In genomic region chr11:75991911-75992310, GRCm38 (mm10) we compare ENCODE assay signal across 29 mouse cellular contexts. TPM values are rescaled to one million over a fixed set of nuclear protein-coding genes. Genes with fewer than 3 reads are reported as not detected.
DNase-seq lines count a peak whose midpoint lies in the region; ATAC-seq and TF ChIP-seq lines count a peak whose summit lies in the region.
"Had no signal": no experiment of that assay in that cellular context is flagged by ENCODE, and none has a peak within 500 bp of the region (broad histone marks: within the 10 kb centered on the region; RNA-seq: fewer than 3 reads in every experiment).

No protein-coding gene starts in this region.

- no peak for DNase-seq in liver, embryonic 14.5 days (ENCODE audit: low read depth in 3 of 3, low spot score in 3 of 3)
- no peak for DNase-seq in liver
- no peak for DNase-seq in thymus, adult 2 months
- no peak for DNase-seq in thymus, postnatal 10 days (ENCODE audit: low spot score in 2 of 2)
- DNase-seq in cerebellum, adult 8-10 months, result no peak
- no peak for DNase-seq in lung, adult 2 months
- DNase-seq: adrenal gland, postnatal 10 days; cerebellum, adult 9-10 months; gastrocnemius, adult 2 months; heart, adult 11 months; heart, postnatal 14 days; kidney, postnatal 36 days; lung, postnatal 10 days; retina, postnatal 1 day; right cerebral cortex, postnatal 25 days had no signal

- H3K9ac ChIP-seq in liver, embryonic 14.5 days (replicated peaks), result no peak overlapping the region
- H3K9ac ChIP-seq: embryonic facial prominence, embryonic 15.5 days; heart, embryonic 13.5 days; kidney, embryonic 15.5 days; midbrain, embryonic 13.5 days had no signal

- ATAC-seq in liver, embryonic 14.5 days (ENCODE audit: insufficient read depth), result no peak
- ATAC-seq: activated CD4-positive, CD25-positive, alpha-beta regulatory T cell, adult 4 months; CD4-positive, CD25-positive, alpha-beta regulatory T cell, adult 4 months; forebrain, embryonic 14.5 days; intestine, postnatal 0 days; midbrain, embryonic 13.5 days; Patski had no signal

- no peaks in the 10 kb centered on the region for H3K27me3 ChIP-seq in liver, embryonic 14.5 days (ENCODE audit: control insufficient read depth, insufficient read depth, low read length)
- no peaks in the 10 kb centered on the region for H3K27me3 ChIP-seq in thymus, adult 2 months (ENCODE audit: control insufficient read depth, insufficient read depth, low read length)
- no peaks in the 10 kb centered on the region for H3K27me3 ChIP-seq in small intestine, adult 2 months (ENCODE audit: control insufficient read depth, insufficient read depth, low read length)
- H3K27me3 ChIP-seq: embryonic facial prominence, embryonic 15.5 days; heart, embryonic 13.5 days; kidney, embryonic 15.5 days; midbrain, embryonic 13.5 days had no signal

- no peaks in the 10 kb centered on the region; a peak in 1 of 4 replicates for H3K4me1 ChIP-seq in liver, embryonic 14.5 days (replicated peaks; ENCODE audit: control insufficient read depth in 2 of 2, insufficient read depth in 2 of 2, low read length in 1 of 2)
- H3K4me1 ChIP-seq in thymus, adult 2 months (replicated peaks; ENCODE audit: control insufficient read depth, insufficient read depth, low read length), result peaks cover 14% of the 10 kb centered on the region
- H3K4me1 ChIP-seq in bone marrow, adult 2 months (ENCODE audit: control insufficient read depth, insufficient read depth, low read length), result no peaks in the 10 kb centered on the region
- no peaks in the 10 kb centered on the region for H3K4me1 ChIP-seq in small intestine, adult 2 months (ENCODE audit: control insufficient read depth, insufficient read depth, insufficient read length, low read length)
- no peaks in the 10 kb centered on the region for H3K4me1 ChIP-seq in lung, adult 2 months (ENCODE audit: control insufficient read depth, insufficient read depth, low read length)
- H3K4me1 ChIP-seq: embryonic facial prominence, embryonic 15.5 days; heart, embryonic 13.5 days; midbrain, embryonic 13.5 days had no signal

- no peak for TF ChIP-seq EP300 in liver, embryonic 14.5 days (IDR thresholded peaks at IDR 0.05; ENCODE audit: low read depth)

- no peaks in the 10 kb centered on the region for H3K36me3 ChIP-seq in liver, embryonic 14.5 days (replicated peaks; ENCODE audit: control insufficient read depth, insufficient read depth, low read depth)
- H3K36me3 ChIP-seq in thymus, adult 2 months (ENCODE audit: control insufficient read depth, insufficient read depth, low read length), result no peaks in the 10 kb centered on the region
- no peaks in the 10 kb centered on the region for H3K36me3 ChIP-seq in small intestine, adult 2 months (ENCODE audit: control insufficient read depth, insufficient read depth, low read length)
- H3K36me3 ChIP-seq: embryonic facial prominence, embryonic 15.5 days; G1E; heart, embryonic 13.5 days; kidney, embryonic 15.5 days; midbrain, embryonic 13.5 days had no signal

- no peak overlapping the region for H3K4me3 ChIP-seq in liver, embryonic 14.5 days (ENCODE audit: insufficient read depth in 1 of 2, low read depth in 2 of 2, low read length in 2 of 2)
- no peak overlapping the region for H3K4me3 ChIP-seq in thymus, adult 2 months (ENCODE audit: control insufficient read depth, insufficient read depth, low read length)
- no peak overlapping the region for H3K4me3 ChIP-seq in bone marrow, adult 2 months (replicated peaks; ENCODE audit: control insufficient read depth, low read depth, low read length)
- H3K4me3 ChIP-seq in small intestine, adult 2 months (ENCODE audit: low read depth, low read length), result no peak overlapping the region
- H3K4me3 ChIP-seq in lung, adult 2 months (replicated peaks; ENCODE audit: extremely low read depth, low read depth, low read length), result no peak overlapping the region
- H3K4me3 ChIP-seq: embryonic facial prominence, embryonic 15.5 days; gastrocnemius, adult 2 months; heart, embryonic 13.5 days; kidney, embryonic 15.5 days; midbrain, embryonic 13.5 days had no signal

- peak; percentile 13; the same call in 1 of the 2 replicates for TF ChIP-seq CTCF in liver, embryonic 14.5 days (IDR thresholded peaks at IDR 0.05; ENCODE audit: low read depth)
- peak; percentile 50; the same call in 1 of the 2 replicates for TF ChIP-seq CTCF in thymus, adult 2 months (IDR thresholded peaks at IDR 0.05; ENCODE audit: borderline replicate concordance, control insufficient read depth, extremely low read depth, insufficient read depth, low read length, poor library complexity)
- TF ChIP-seq CTCF in bone marrow, adult 2 months (IDR thresholded peaks at IDR 0.05; ENCODE audit: control insufficient read depth, insufficient read depth, low read length), result peak; percentile 35; the same call in 1 of the 2 replicates
- TF ChIP-seq CTCF in small intestine, adult 2 months (IDR thresholded peaks at IDR 0.05; ENCODE audit: extremely low read depth, insufficient read length, insufficient replicate concordance, low read depth, low read length), result 0 out of 2 replicates have a peak, but pooled peaks have one; percentile 5
- TF ChIP-seq CTCF in lung, adult 2 months (IDR thresholded peaks at IDR 0.05; ENCODE audit: insufficient read depth, low read length), result no peak

- WGBS in liver, embryonic 14.5 days (ENCODE audit: insufficient replicate concordance), result 54% methylated on average over 8 of the region's 8 CpGs
- WGBS in thymus, adult 2 months, result 44% methylated on average over 8 of the region's 8 CpGs
- 39% methylated on average over 8 of the region's 8 CpGs for WGBS in bone marrow, adult 2 months
- WGBS in small intestine, adult 2 months, result 82% methylated on average over 8 of the region's 8 CpGs
- WGBS in lung, adult 2 months, result 82% methylated on average over 8 of the region's 8 CpGs

- no peak overlapping the region for H3K27ac ChIP-seq in liver, embryonic 14.5 days
- no peak overlapping the region; the same call in 1 of the 2 replicates for H3K27ac ChIP-seq in thymus, adult 2 months (ENCODE audit: control insufficient read depth, insufficient read depth, low read length)
- no peak overlapping the region for H3K27ac ChIP-seq in bone marrow, adult 2 months (ENCODE audit: control insufficient read depth, insufficient read depth, low read depth, low read length, poor library complexity)
- H3K27ac ChIP-seq in small intestine, adult 2 months (ENCODE audit: insufficient read depth, low read depth, low read length), result no peak overlapping the region
- H3K27ac ChIP-seq: embryonic facial prominence, embryonic 15.5 days; gastrocnemius, adult 2 months; heart, embryonic 13.5 days; kidney, embryonic 15.5 days; midbrain, embryonic 13.5 days had no signal

- H3K4me2 ChIP-seq in liver, embryonic 14.5 days (ENCODE audit: low read depth), result no peak overlapping the region
- H3K4me2 ChIP-seq: embryonic facial prominence, embryonic 15.5 days; heart, embryonic 13.5 days; kidney, embryonic 15.5 days; midbrain, embryonic 13.5 days had no signal

- no peaks in the 10 kb centered on the region for H3K9me3 ChIP-seq in liver, embryonic 14.5 days (ENCODE audit: control insufficient read depth, low read length)
- H3K9me3 ChIP-seq: embryonic facial prominence, embryonic 15.5 days; G1E; heart, embryonic 13.5 days; kidney, embryonic 15.5 days; midbrain, embryonic 13.5 days had no signal

- no peak for TF ChIP-seq POLR2A in thymus, adult 2 months (IDR thresholded peaks at IDR 0.05; ENCODE audit: control insufficient read depth, extremely low read depth, insufficient read depth, low read length, poor library complexity)
- TF ChIP-seq POLR2A in bone marrow, adult 2 months (IDR thresholded peaks at IDR 0.05; ENCODE audit: borderline replicate concordance, control insufficient read depth, low read depth, low read length), result no peak
- TF ChIP-seq POLR2A in small intestine, adult 2 months (IDR thresholded peaks at IDR 0.05; ENCODE audit: low read depth, low read length), result no peak
- TF ChIP-seq POLR2A in lung, adult 2 months (IDR thresholded peaks at IDR 0.05; ENCODE audit: borderline replicate concordance, extremely low read depth, low read depth, low read length), result no peak

RNA-seq across cellular contexts. Expression of gene 1700016K19Rik, which starts 7.8 kb away (rescaled TPM):
- not detected in 2 replicates for polyA plus RNA-seq in liver, embryonic 14.5 days (2012; rRNA removed)
- polyA plus RNA-seq in liver, embryonic 14.5 days (2014; fragmentation: Nextera tagmentation; extraction: Ambion mirVana), result not detected in 2 replicates
- 0.38 and 0.74 TPM in 2 replicates for polyA plus RNA-seq in thymus, adult 2 months (2012; rRNA removed)
- not detected in 2 replicates for polyA plus RNA-seq in bone marrow, adult 2 months (2011; ENCODE audit: insufficient read depth, insufficient read length, low replicate concordance, missing spikeins)
- 0.18 and 0.39 TPM in 2 replicates for polyA plus RNA-seq in small intestine, adult 2 months (2012; rRNA removed)
- polyA plus RNA-seq in lung, adult 2 months (2012; rRNA removed), result 13.6 and 14.8 TPM in 2 replicates
- polyA plus RNA-seq: CD4-positive, CD25-positive, alpha-beta regulatory T cell, adult 4 months; G1E; heart, embryonic 13.5 days; intestine, postnatal 0 days; liver, embryonic 16.5 days; neural tube, embryonic 11.5 days had no signal

RNA-seq across cellular contexts. Expression of gene Rflnb, which starts 35.7 kb away (rescaled TPM):
- polyA plus RNA-seq in liver, embryonic 14.5 days (2012; rRNA removed), result 0.92 and 1.3 TPM in 2 replicates
- 1.9 and 2.3 TPM in 2 replicates for polyA plus RNA-seq in liver, embryonic 14.5 days (2014; fragmentation: Nextera tagmentation; extraction: Ambion mirVana)
- 8.7 and 8.9 TPM in 2 replicates for polyA plus RNA-seq in thymus, adult 2 months (2012; rRNA removed)
- 14.2 and 30.8 TPM in 2 replicates for polyA plus RNA-seq in bone marrow, adult 2 months (2011; ENCODE audit: insufficient read depth, insufficient read length, low replicate concordance, missing spikeins)
- 21.3 and 21.5 TPM in 2 replicates for polyA plus RNA-seq in small intestine, adult 2 months (2012; rRNA removed)
- 15.6 and 16.0 TPM in 2 replicates for polyA plus RNA-seq in lung, adult 2 months (2012; rRNA removed)

RNA-seq across cellular contexts. Expression of gene Rph3al, which starts 53.7 kb away (rescaled TPM):
- polyA plus RNA-seq in liver, embryonic 14.5 days (2012; rRNA removed), result 0.15 and 0.29 TPM in 2 replicates
- polyA plus RNA-seq in liver, embryonic 14.5 days (2014; fragmentation: Nextera tagmentation; extraction: Ambion mirVana), result 0.25 and 0.27 TPM in 2 replicates
- 7.6 TPM in 2 replicates for polyA plus RNA-seq in thymus, adult 2 months (2012; rRNA removed)
- polyA plus RNA-seq in bone marrow, adult 2 months (2011; ENCODE audit: insufficient read depth, insufficient read length, low replicate concordance, missing spikeins), result 4.8 and 5.0 TPM in 2 replicates
- polyA plus RNA-seq in small intestine, adult 2 months (2012; rRNA removed), result 12.6 and 12.7 TPM in 2 replicates
- polyA plus RNA-seq in lung, adult 2 months (2012; rRNA removed), result 15.5 and 17.7 TPM in 2 replicates
- polyA plus RNA-seq: G1E had no signal
